Mouse (Mus musculus): Measurements from ENCODE around the gene Pcnp. TPM values are rescaled to one million over a fixed set of nuclear protein-coding genes. Genes with fewer than 3 reads are reported as not detected.
"Not testable (repeated sequence)": the region's sequence is repeated elsewhere in the genome, so short reads cannot be mapped to it uniquely, and the experiment has no call there.

Pcnp gene
- 231 and 252 TPM in 2 replicates for polyA plus RNA-seq (2014; fragmentation: Nextera tagmentation; extraction: Ambion mirVana)

GRCm38 (mm10) chr16:56029661-56030082 lies at the start of gene Pcnp:
Gene Pcnp (minus strand): TSS chr16:56029739.
- WGBS: under 1% methylated on average over 39 of the region's 39 CpGs
- peak; percentile 100 for ATAC-seq (ENCODE audit: insufficient read depth)
- TF ChIP-seq CTCF (IDR thresholded peaks at IDR 0.05; ENCODE audit: low read depth): no peak

GRCm38 (mm10) chr16:56076121-56076869 lies 46.8 kb upstream of the Pcnp start:
- no peaks in the 10 kb centered on the region for H3K36me3 ChIP-seq (ENCODE audit: insufficient read depth)
- peak overlapping the region; percentile 61 for H3K9ac ChIP-seq
- H3K4me1 ChIP-seq (ENCODE audit: insufficient read depth): no peaks in the 10 kb centered on the region
- 0 out of 2 replicates have a peak overlapping the region, but pooled peaks have one; percentile 77 for H3K27ac ChIP-seq (ENCODE audit: low read depth)
- 10% methylated on average over 11 of the region's 11 CpGs for WGBS
- DNase-seq: peak; percentile 15
- H3K4me3 ChIP-seq (ENCODE audit: low read depth, low read length): peak overlapping the region; percentile 66
- no peaks in the 10 kb centered on the region for H3K9me3 ChIP-seq (ENCODE audit: low read depth, low read length)
- H3K27me3 ChIP-seq (ENCODE audit: insufficient read depth, low read length): no peaks in the 10 kb centered on the region
- no peak for ATAC-seq (ENCODE audit: insufficient read depth)
- H3K4me2 ChIP-seq: peak overlapping the region; percentile 60
- TF ChIP-seq CTCF (IDR thresholded peaks at IDR 0.05; ENCODE audit: low read depth): no peak

More at GRCm38 (mm10) chr16:56029661-56030082, at the start of gene Pcnp:
- H3K27ac ChIP-seq (ENCODE audit: low read depth): peak within 1 kb of the TSS; percentile 90
- peak; percentile 99 for DNase-seq
- H3K9ac ChIP-seq: peak within 1 kb of the TSS; percentile 95
- H3K4me2 ChIP-seq: peak within 1 kb of the TSS; percentile 82
- no peaks in the 10 kb centered on the region for H3K9me3 ChIP-seq (ENCODE audit: low read depth, low read length)
- peaks cover 7% of the 10 kb centered on the region for H3K4me1 ChIP-seq (ENCODE audit: insufficient read depth)
- no peaks in the 10 kb centered on the region for H3K27me3 ChIP-seq (ENCODE audit: insufficient read depth, low read length)
- H3K36me3 ChIP-seq (ENCODE audit: insufficient read depth): peaks cover 41% of the 10 kb centered on the region
- peak within 1 kb of the TSS; percentile 96 for H3K4me3 ChIP-seq (ENCODE audit: low read depth, low read length)

- H3K27ac ChIP-seq (ENCODE audit: low read depth): peak overlapping the region; percentile 77
- peak; percentile 91 for DNase-seq
- H3K4me2 ChIP-seq: peak overlapping the region; percentile 60
- H3K4me1 ChIP-seq (ENCODE audit: insufficient read depth): no peaks in the 10 kb centered on the region
- under 1% methylated on average over 45 of the region's 66 CpGs for WGBS
- H3K36me3 ChIP-seq (ENCODE audit: insufficient read depth): no peaks in the 10 kb centered on the region
- no peak for TF ChIP-seq CTCF (IDR thresholded peaks at IDR 0.05; ENCODE audit: low read depth)
- peak overlapping the region; percentile 66 for H3K4me3 ChIP-seq (ENCODE audit: low read depth, low read length)
- peak overlapping the region; percentile 61 for H3K9ac ChIP-seq
- no peaks in the 10 kb centered on the region for H3K27me3 ChIP-seq (ENCODE audit: insufficient read depth, low read length)
- peak; percentile 86 for ATAC-seq (ENCODE audit: insufficient read depth)
- no peaks in the 10 kb centered on the region for H3K9me3 ChIP-seq (ENCODE audit: low read depth, low read length)
Measured at GRCm38 (mm10) chr16:56075222-56076111, 45.9 kb upstream of the Pcnp start.

- no peaks in the 10 kb centered on the region for H3K9me3 ChIP-seq (ENCODE audit: low read depth, low read length)
- no peak overlapping the region for H3K9ac ChIP-seq
- TF ChIP-seq CTCF (IDR thresholded peaks at IDR 0.05; ENCODE audit: low read depth): no peak
- peak overlapping the region; percentile 0; the same call in 1 of the 2 replicates for H3K27ac ChIP-seq (ENCODE audit: low read depth)
- peak overlapping the region; percentile 60; the same call in 1 of the 2 replicates for H3K4me2 ChIP-seq
- peak; percentile 22; the same call in 1 of the 2 replicates for ATAC-seq (ENCODE audit: insufficient read depth)
- no peaks in the 10 kb centered on the region for H3K27me3 ChIP-seq (ENCODE audit: insufficient read depth, low read length)
- 73% methylated on average over 5 of the region's 5 CpGs for WGBS
- DNase-seq: no peak
- no peaks in the 10 kb centered on the region for H3K36me3 ChIP-seq (ENCODE audit: insufficient read depth)
- H3K4me1 ChIP-seq (ENCODE audit: insufficient read depth): no peaks in the 10 kb centered on the region
- peak overlapping the region; percentile 66; the same call in 1 of the 2 replicates for H3K4me3 ChIP-seq (ENCODE audit: low read depth, low read length)
Measured at GRCm38 (mm10) chr16:56074565-56074964, 45.0 kb upstream of the Pcnp start.

GRCm38 (mm10) chr16:56074122-56074521 lies 44.6 kb upstream of the Pcnp start:
- Histone ChIP-seq H3K4me3 (ENCODE audit: low read depth, low read length) (no peak overlapping the region), H3K36me3 (ENCODE audit: insufficient read depth) (no peaks in the 10 kb centered on the region), H3K27ac (ENCODE audit: low read depth) (no peak overlapping the region), H3K4me1 (ENCODE audit: insufficient read depth) (no peaks in the 10 kb centered on the region), H3K9ac (no peak overlapping the region), H3K9me3 (ENCODE audit: low read depth, low read length) (no peaks in the 10 kb centered on the region), H3K4me2 (no peak overlapping the region), H3K27me3 (ENCODE audit: insufficient read depth, low read length) (no peaks in the 10 kb centered on the region)
- peak; percentile 1; the same call in 1 of the 2 replicates for ATAC-seq (ENCODE audit: insufficient read depth)
- 70% methylated on average over 1 of the region's 1 CpGs for WGBS
- DNase-seq: no peak
- TF ChIP-seq CTCF (IDR thresholded peaks at IDR 0.05; ENCODE audit: low read depth): no peak

- not testable (repeated sequence) for H3K4me1 ChIP-seq (ENCODE audit: insufficient read depth); H3K27ac ChIP-seq (ENCODE audit: low read depth); ATAC-seq (ENCODE audit: insufficient read depth); H3K9ac ChIP-seq; DNase-seq; H3K4me3 ChIP-seq (ENCODE audit: low read depth, low read length); H3K36me3 ChIP-seq (ENCODE audit: insufficient read depth); H3K4me2 ChIP-seq; H3K9me3 ChIP-seq (ENCODE audit: low read depth, low read length); H3K27me3 ChIP-seq (ENCODE audit: insufficient read depth, low read length)
- 86% methylated on average over 6 of the region's 6 CpGs for WGBS
Measured at GRCm38 (mm10) chr16:56073150-56073549, 43.6 kb upstream of the Pcnp start.
